Mouse (Mus musculus) lung, adult 2 months (tissue): ENCODE measurements around the gene Lrrc41.

ENCODE experiments used
- CTCF ChIP-seq: fragments of 200-500 bp; IDR thresholded peaks from 2 replicates; pipeline ENCODE4 v1.5.1; 2011; ENCODE audit warnings: mild to moderate bottlenecking, low read length, control low read depth; ENCODE audit not compliant: insufficient read depth
- POLR2A ChIP-seq: fragments of 200-500 bp; IDR thresholded peaks from 2 replicates; pipeline ENCODE4 v1.6.1; 2011; ENCODE audit warnings: low read depth, mild to moderate bottlenecking, control low read depth, low read length, borderline replicate concordance; ENCODE audit errors: extremely low read depth

GRCm38 (mm10) chr4:116142269-116142668 lies 67.2 kb downstream of the Lrrc41 start:
- TF ChIP-seq CTCF (no peak), POLR2A (no peak)
